Mouse (Mus musculus) embryonic fibroblast, embryonic 13.5 days (primary cell): ENCODE results near the gene Scd4. TPM values are rescaled to one million over a fixed set of nuclear protein-coding genes. Genes with fewer than 3 reads are reported as not detected.

Experiments used
- H3K27ac ChIP-seq: 2 replicates; pipeline ENCODE4 v1.5.1; 2012; ENCODE audit warnings: low read length, control low read depth, inconsistent platforms; ENCODE audit not compliant: insufficient read depth
- H3K4me1 ChIP-seq: 2 replicates; pipeline ENCODE4 v1.6.1; 2011; ENCODE audit warnings: low read length; ENCODE audit not compliant: control insufficient read depth, insufficient read depth
- H3K4me3 ChIP-seq: 2 replicates; pipeline ENCODE4 v1.5.1; 2011; ENCODE audit warnings: mild to moderate bottlenecking, control low read depth, low read length; ENCODE audit not compliant: insufficient read depth
- CTCF ChIP-seq: IDR thresholded peaks from 2 replicates; pipeline ENCODE4 v1.5.1; 2011; ENCODE audit warnings: mild to moderate bottlenecking, control low read depth, low read length, moderate library complexity, borderline replicate concordance; ENCODE audit not compliant: insufficient read depth
- POLR2A ChIP-seq: IDR thresholded peaks from 2 replicates; pipeline ENCODE4 v1.6.1; 2011; ENCODE audit warnings: low read depth, mild to moderate bottlenecking, control low read depth, low read length, moderate library complexity
- polyA plus RNA-seq: library from polyadenylated mRNA; stranded (reverse); fragments of >200 nt; gene quantifications from 2 replicates; pipeline ENCODE4 v1.2.4, GENCODE M21; 2011; ENCODE audit warnings: low read depth; ENCODE audit not compliant: missing spikeins, insufficient read length

Scd4 gene
- polyA plus RNA-seq, 1 experiment: 0.72 TPM

GRCm38 (mm10) chr19:44370231-44370630 is 37.3 kb downstream of the Scd4 start:
- Histone ChIP-seq H3K4me3 (no peak overlapping the region), H3K4me1 (no peaks in the 10 kb centered on the region), H3K27ac (no peak overlapping the region)
- TF ChIP-seq POLR2A: no peak
- TF ChIP-seq CTCF: no peak

- Histone ChIP-seq H3K4me1 (peaks cover 5% of the 10 kb centered on the region; the same call in 1 of the 2 replicates), H3K4me3 (no peak overlapping the region), H3K27ac (no peak overlapping the region)
- TF ChIP-seq POLR2A: no peak
- TF ChIP-seq CTCF: peak; percentile 65; the same call in 1 of the 2 replicates
These were observed 40.1 kb downstream of the Scd4 start for GRCm38 (mm10) chr19:44372969-44373368.

GRCm38 (mm10) chr19:44376511-44376951 is 43.6 kb downstream of the Scd4 start:
- H3K4me3 ChIP-seq: no peak overlapping the region
- no peak overlapping the region for H3K27ac ChIP-seq
- no peak for TF ChIP-seq CTCF
- no peak for TF ChIP-seq POLR2A
- H3K4me1 ChIP-seq: peaks cover 5% of the 10 kb centered on the region; the same call in 1 of the 2 replicates

DNA sequence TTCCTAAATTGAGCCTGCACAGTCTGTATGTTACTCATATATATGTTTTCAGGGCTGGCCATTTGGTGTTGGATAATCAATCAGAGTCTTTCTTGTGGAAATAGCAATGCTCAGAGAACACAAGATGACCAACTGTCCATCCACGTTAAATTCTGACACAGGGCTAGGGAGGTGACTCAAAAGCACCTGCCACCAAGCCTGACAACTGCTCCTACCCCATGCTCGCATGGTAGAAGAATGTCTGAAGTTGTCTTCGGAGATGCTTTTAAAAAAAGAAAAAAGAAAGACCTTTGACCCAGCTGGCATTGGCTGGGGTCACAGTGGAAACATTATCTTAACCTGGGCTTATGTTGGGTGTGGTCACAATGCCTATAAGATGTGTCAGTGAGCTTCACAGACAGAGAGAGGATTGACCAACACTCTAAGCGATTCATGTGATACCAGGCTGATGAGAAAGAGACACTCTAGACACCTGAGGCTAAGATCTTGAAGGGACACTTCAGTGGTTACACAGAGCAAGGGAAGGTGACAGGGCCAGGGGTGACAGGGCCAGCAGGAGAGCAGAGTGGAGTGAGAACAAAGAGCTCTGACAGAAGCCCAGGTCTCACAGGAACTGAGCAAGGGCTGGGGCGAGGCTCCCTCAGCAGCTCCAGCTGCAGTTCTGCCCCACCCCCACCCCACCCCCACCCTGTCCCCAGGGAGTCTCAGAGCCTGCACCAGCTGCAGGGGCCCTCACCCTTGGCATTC is 44.9 kb downstream of the Scd4 start:
- TF ChIP-seq POLR2A (no peak), CTCF (no peak)

DNA sequence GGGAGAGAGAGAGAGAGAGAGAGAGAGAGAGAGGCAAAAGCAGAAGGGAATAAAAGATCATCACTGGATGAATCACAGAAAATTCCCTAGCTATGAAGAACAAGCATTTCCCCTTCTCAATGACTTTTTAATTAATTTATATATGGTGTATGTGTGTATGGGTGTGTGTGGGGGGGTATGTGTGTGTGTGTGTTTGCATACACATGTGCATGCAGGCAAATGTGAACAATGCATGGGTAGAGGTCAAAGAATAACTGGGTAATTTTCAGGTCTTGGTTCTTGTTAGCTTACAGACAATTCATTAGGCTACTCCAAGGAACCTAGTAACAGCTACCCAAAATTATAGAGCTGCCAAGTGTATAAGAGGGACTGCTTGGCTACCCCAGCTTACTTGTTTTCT is 46.2 kb downstream of the Scd4 start:
- TF ChIP-seq POLR2A: no peak
- TF ChIP-seq CTCF: no peak
- H3K4me1 ChIP-seq: peaks cover 5% of the 10 kb centered on the region; the same call in 1 of the 2 replicates

More for the DNA sequence above, 44.9 kb downstream of the Scd4 start:
- Histone ChIP-seq H3K4me3 (no peak overlapping the region), H3K4me1 (peaks cover 5% of the 10 kb centered on the region; the same call in 1 of the 2 replicates), H3K27ac (no peak overlapping the region)

DNA sequence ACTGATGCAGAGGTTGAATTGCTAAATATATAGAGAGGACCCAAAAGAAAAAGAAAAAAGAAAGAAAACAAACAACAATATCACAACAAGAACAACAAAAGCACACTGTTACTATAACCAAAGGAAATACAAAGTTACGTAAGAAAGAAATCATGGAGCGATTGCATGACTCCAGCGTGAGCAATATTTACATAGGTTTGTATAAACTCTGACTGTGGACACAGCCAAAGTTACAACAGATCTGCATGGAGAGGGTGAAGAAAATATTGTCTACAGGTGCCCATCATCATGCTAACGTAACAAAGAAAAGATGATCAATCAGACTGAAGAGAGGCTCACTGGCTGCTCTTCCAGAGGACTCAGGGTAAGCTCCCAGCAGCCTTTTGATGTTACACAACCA is 47.2 kb downstream of the Scd4 start:
- Histone ChIP-seq H3K4me1 (peaks cover 5% of the 10 kb centered on the region; the same call in 1 of the 2 replicates), H3K4me3 (no peak overlapping the region), H3K27ac (no peak overlapping the region)
- TF ChIP-seq CTCF: no peak
- no peak for TF ChIP-seq POLR2A

More for the DNA sequence above, 46.2 kb downstream of the Scd4 start:
- Histone ChIP-seq H3K4me3 (no peak overlapping the region), H3K27ac (no peak overlapping the region)

GRCm38 (mm10) chr19:44382682-44383321 is 49.9 kb downstream of the Scd4 start:
- Histone ChIP-seq H3K27ac (no peak overlapping the region), H3K4me3 (no peak overlapping the region), H3K4me1 (peaks cover 4% of the 10 kb centered on the region)
- no peak for TF ChIP-seq CTCF
- TF ChIP-seq POLR2A: no peak

GRCm38 (mm10) chr19:44385887-44386498 is 53.1 kb downstream of the Scd4 start:
- Histone ChIP-seq H3K27ac (no peak overlapping the region), H3K4me3 (no peak overlapping the region), H3K4me1 (peaks cover 15% of the 10 kb centered on the region)
- TF ChIP-seq CTCF (no peak), POLR2A (no peak)

DNA sequence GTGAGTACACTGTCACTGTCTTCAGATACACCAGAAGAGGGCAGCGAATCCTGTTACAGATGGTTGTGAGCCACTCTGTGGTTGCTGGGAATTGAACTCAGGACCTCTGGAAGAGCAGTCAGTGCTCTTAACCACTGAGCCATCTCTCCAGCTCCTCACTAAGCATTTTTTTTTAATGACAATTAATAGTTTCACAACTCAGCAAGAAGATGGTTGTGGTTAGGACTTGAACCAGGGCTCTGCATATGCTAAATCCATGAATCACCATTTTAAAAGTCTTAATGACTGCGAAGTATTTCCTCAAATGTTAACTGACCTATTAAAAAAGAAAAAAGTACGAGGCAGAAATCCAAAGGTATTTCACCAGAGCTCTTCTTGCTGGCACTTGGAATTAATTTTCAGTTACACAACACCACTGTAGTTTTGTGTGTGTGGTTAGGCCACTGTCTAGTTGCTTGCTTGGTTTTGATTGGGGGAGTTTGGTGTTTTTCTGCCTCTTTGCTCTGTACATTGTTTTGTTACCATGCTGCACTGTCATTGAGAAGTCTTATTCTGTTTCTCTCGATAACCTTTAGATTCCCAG is 54.3 kb downstream of the Scd4 start:
- peak overlapping the region; percentile 70 for H3K27ac ChIP-seq

More for the DNA sequence above, 54.3 kb downstream of the Scd4 start:
- no peak overlapping the region for H3K4me3 ChIP-seq
- peaks cover 15% of the 10 kb centered on the region for H3K4me1 ChIP-seq
- TF ChIP-seq POLR2A (no peak), CTCF (no peak)
